Mouse (Mus musculus) limb, embryonic 10.5 days (tissue): ENCODE measurements around the gene Nufip1. TPM values are rescaled to one million over a fixed set of nuclear protein-coding genes. Genes with fewer than 3 reads are reported as not detected.
A peak's percentile ranks its signal among the peaks of the same experiment; 100 is the strongest.
"Not testable (repeated sequence)": the region's sequence is repeated elsewhere in the genome, so short reads cannot be mapped to it uniquely, and the experiment has no call there.

Experiments used
- DNase-seq: peaks from one replicate; pipeline ENCODE4 v3.0.0-alpha.2; 2017; ENCODE audit warnings: low spot score
- H3K27ac ChIP-seq: fragments of 300-500 bp; sonication (generic); 2 replicates; pipeline ENCODE4 v1.5.1; 2016; ENCODE audit warnings: mild to moderate bottlenecking
- H3K27me3 ChIP-seq: fragments of 300-500 bp; sonication (generic); 2 replicates; pipeline ENCODE4 v1.6.1; 2016; ENCODE audit warnings: low read depth, mild to moderate bottlenecking; ENCODE audit not compliant: poor library complexity, severe bottlenecking
- H3K36me3 ChIP-seq: fragments of 300-500 bp; sonication (generic); 2 replicates; pipeline ENCODE4 v1.6.1; 2016; ENCODE audit warnings: mild to moderate bottlenecking, moderate library complexity
- H3K4me1 ChIP-seq: fragments of 300-500 bp; sonication (generic); 2 replicates; pipeline ENCODE4 v1.6.1; 2016
- H3K4me3 ChIP-seq: fragments of 300-500 bp; sonication (generic); 2 replicates; pipeline ENCODE4 v1.5.1; 2016; ENCODE audit warnings: mild to moderate bottlenecking, moderate library complexity
- H3K9me3 ChIP-seq: fragments of 300-500 bp; sonication (generic); replicated peaks from 2 replicates; pipeline ENCODE4 v1.6.1; 2016; ENCODE audit warnings: mild to moderate bottlenecking
- WGBS: fragments of 180-500 bp; shearing (Covaris S2); methylation state at CpG from one replicate; pipeline ENCODE4 v1.1.7; 2016; 5-methylcytosine and 5-hydroxymethylcytosine counted together
- polyA plus RNA-seq: library from polyadenylated mRNA; unstranded; fragments of >200 nt; fragmentation: Nextera tagmentation; extraction: Ambion mirVana; gene quantifications from 2 replicates; pipeline ENCODE4 v1.2.1, GENCODE M21; 2016

The Nufip1 gene
- polyA plus RNA-seq, 1 experiment from 2014 or later, result 21.8 TPM

DNA sequence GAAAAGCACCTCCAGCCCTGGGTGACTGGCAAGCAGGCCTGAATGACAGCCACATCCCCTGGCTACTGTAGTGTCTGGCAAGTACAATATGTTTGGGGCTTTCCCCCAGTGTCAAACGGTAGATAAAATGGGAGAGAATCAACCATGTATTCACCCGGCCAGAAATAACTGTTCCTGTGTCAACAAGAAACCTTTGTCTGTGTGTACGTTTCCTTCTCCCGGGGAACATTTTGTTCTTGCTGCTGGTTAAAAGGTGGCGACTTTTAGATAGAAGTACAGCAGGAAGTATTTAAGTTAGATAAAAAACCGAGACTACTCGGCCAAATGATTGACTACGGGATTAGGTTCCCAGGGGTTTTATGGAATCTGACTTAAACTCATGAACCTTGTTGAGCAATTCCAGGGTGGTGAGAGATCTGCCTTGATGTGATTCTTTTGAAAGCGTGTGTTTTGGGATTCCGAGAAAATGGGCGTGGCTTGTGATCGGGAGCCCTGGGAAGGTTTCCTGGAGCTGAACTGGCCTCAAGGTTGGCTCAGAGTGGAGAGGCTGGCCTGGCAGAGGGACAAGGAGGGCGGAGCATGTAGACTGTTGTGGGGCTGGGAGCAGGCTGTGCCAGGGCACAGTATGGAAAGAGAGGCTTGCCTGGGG lies 39.0 kb downstream of the Nufip1 start:
- H3K4me3 ChIP-seq, result no peak overlapping the region

GRCm38 (mm10) chr14:76150499-76150898 lies 39.8 kb downstream of the Nufip1 start:
- Histone ChIP-seq H3K4me3 (no peak overlapping the region), H3K27ac (no peak overlapping the region)
- WGBS, result 86% methylated on average over 11 of the region's 11 CpGs

More for the DNA sequence above, 39.0 kb downstream of the Nufip1 start:
- no peak overlapping the region for H3K27ac ChIP-seq
- WGBS, result 38% methylated on average over 13 of the region's 13 CpGs
- H3K36me3 ChIP-seq, result no peaks in the 10 kb centered on the region
- peaks cover 24% of the 10 kb centered on the region for H3K4me1 ChIP-seq
- no peaks in the 10 kb centered on the region for H3K9me3 ChIP-seq
- H3K27me3 ChIP-seq, result no peaks in the 10 kb centered on the region
- DNase-seq, result peak; percentile 34

DNA sequence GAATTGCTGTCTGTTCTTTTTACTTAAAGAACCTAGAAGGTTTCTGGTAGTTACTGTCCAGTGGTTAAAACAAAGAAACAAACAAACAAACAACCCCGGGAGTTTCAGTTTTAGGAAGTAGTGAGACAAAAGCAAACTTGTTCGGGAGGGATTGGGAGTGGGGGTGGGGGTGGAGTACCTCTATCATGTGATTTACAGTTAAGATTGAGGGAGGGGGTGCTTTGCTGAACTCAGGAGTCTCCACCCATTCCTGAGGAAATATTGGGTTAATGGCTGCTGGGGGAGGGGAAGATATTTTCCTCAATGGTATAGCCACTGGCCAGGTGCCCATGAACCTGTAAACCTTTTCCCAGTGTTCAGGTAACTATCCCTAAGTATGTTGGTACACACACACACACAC lies 40.3 kb downstream of the Nufip1 start:
- H3K27ac ChIP-seq, result no peak overlapping the region
- DNase-seq, result no peak
- no peaks in the 10 kb centered on the region for H3K27me3 ChIP-seq
- H3K4me3 ChIP-seq, result no peak overlapping the region
- H3K9me3 ChIP-seq, result no peaks in the 10 kb centered on the region
- H3K36me3 ChIP-seq, result no peaks in the 10 kb centered on the region
- peaks cover 29% of the 10 kb centered on the region for H3K4me1 ChIP-seq
- WGBS, result 79% methylated on average over 2 of the region's 2 CpGs

More at GRCm38 (mm10) chr14:76150499-76150898, 39.8 kb downstream of the Nufip1 start:
- H3K36me3 ChIP-seq, result no peaks in the 10 kb centered on the region
- H3K4me1 ChIP-seq, result peaks cover 27% of the 10 kb centered on the region
- no peaks in the 10 kb centered on the region for H3K27me3 ChIP-seq
- no peak for DNase-seq
- no peaks in the 10 kb centered on the region for H3K9me3 ChIP-seq

GRCm38 (mm10) chr14:76151820-76152161 lies 41.1 kb downstream of the Nufip1 start:
- H3K9me3 ChIP-seq, result no peaks in the 10 kb centered on the region
- peaks cover 32% of the 10 kb centered on the region for H3K4me1 ChIP-seq
- H3K4me3 ChIP-seq, result peak overlapping the region; percentile 80
- WGBS, result under 1% methylated on average over 10 of the region's 10 CpGs
- H3K36me3 ChIP-seq, result no peaks in the 10 kb centered on the region
- no peaks in the 10 kb centered on the region for H3K27me3 ChIP-seq
- DNase-seq, result no peak
- peak overlapping the region; percentile 96 for H3K27ac ChIP-seq

- Histone ChIP-seq H3K27ac (peak overlapping the region; percentile 96), H3K4me1 (peaks cover 37% of the 10 kb centered on the region), H3K4me3 (peak overlapping the region; percentile 80), H3K36me3 (no peaks in the 10 kb centered on the region), H3K27me3 (no peaks in the 10 kb centered on the region), H3K9me3 (no peaks in the 10 kb centered on the region)
- WGBS, result under 1% methylated on average over 41 of the region's 41 CpGs
- peak; percentile 95 for DNase-seq
Measured at GRCm38 (mm10) chr14:76152162-76153002, 41.7 kb downstream of the Nufip1 start.

DNA sequence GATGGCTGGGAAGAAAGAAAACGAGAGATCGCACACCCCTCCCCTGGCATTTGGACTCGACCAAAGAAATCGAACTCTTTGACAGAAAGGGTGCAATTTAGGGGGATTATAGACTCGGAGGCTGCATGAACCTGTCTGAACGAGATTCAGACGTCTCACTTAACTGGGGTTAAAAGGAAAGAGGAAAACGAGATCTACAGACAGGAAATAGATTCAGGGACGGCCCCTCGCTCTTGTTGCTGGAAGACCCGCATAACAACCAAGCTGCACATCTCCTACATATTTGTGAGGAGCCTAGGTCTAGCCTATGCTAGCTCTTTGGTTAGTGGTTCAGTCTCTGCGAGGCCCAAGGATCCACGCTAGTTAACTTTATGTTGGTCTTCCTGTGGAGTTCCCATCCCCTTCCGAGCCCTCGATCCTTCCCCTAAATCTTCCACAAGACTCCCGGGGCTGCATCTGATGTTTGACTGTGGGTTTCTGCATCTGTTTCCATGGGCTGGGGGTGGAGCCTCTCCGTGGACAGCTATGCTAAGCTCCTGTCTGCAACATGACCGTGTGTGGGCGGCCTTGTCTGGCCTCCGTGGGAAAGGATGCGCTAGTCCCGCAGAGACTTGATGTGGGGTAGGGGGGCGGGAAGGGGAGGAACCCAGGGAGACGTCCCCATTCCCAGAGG lies 42.4 kb downstream of the Nufip1 start:
- peak overlapping the region; percentile 80 for H3K4me3 ChIP-seq
- DNase-seq, result peak; percentile 49
- H3K36me3 ChIP-seq, result no peaks in the 10 kb centered on the region
- H3K4me1 ChIP-seq, result peaks cover 37% of the 10 kb centered on the region
- peak overlapping the region; percentile 96 for H3K27ac ChIP-seq
- H3K27me3 ChIP-seq, result no peaks in the 10 kb centered on the region
- WGBS, result 1% methylated on average over 24 of the region's 24 CpGs
- no peaks in the 10 kb centered on the region for H3K9me3 ChIP-seq

DNA sequence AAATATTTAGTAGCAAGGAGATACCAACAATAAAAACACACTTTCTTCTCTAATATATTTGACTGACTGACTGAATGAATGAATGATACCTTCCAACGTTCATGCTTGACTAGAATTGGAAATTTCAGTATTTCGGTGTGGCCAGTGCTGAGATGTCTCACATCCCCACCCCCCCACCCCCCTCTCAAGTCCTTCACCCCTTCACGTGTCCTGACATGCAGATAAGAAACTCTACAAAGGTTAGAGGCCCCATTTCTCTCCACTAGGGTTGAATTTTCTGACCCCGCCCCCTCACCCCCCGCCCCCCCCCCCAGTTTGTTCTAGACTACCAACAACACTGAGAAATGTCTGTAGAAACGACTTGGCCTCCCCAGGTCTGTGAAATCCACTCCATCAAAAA lies 43.1 kb downstream of the Nufip1 start:
- H3K27me3 ChIP-seq, result no peaks in the 10 kb centered on the region
- H3K27ac ChIP-seq, result no peak overlapping the region
- DNase-seq, result no peak
- H3K36me3 ChIP-seq, result no peaks in the 10 kb centered on the region
- H3K9me3 ChIP-seq, result no peaks in the 10 kb centered on the region
- 22% methylated on average over 6 of the region's 6 CpGs for WGBS
- H3K4me3 ChIP-seq, result peak overlapping the region; percentile 80
- H3K4me1 ChIP-seq, result peaks cover 37% of the 10 kb centered on the region

GRCm38 (mm10) chr14:76158192-76158785 lies 47.6 kb downstream of the Nufip1 start:
- Histone ChIP-seq H3K36me3 (no peaks in the 10 kb centered on the region), H3K27me3 (no peaks in the 10 kb centered on the region), H3K4me1 (peaks cover 17% of the 10 kb centered on the region), H3K4me3 (no peak overlapping the region), H3K27ac (no peak overlapping the region), H3K9me3 (no peaks in the 10 kb centered on the region)
- 78% methylated on average over 5 of the region's 5 CpGs for WGBS
- DNase-seq, result no peak

DNA sequence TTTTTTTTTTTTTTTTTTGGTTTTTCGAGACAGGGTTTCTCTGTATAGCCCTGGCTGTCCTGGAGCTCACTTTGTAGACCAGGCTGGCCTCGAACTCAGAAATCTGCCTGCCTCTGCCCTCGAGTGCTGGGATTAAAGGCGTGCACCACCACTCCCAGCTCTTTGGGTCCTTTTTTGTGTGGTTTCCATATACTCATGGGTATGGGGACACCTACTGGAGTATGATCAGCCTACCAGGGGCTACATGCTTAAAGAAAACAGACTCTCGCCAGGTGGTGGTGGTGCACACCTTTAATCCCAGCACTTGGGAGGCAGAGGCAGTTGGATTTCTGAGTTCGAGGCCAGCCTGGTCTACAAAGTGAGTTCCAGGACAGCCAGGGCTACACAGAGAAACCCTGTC lies 49.9 kb downstream of the Nufip1 start:
- H3K36me3 ChIP-seq, H3K27ac ChIP-seq, H3K4me3 ChIP-seq, H3K9me3 ChIP-seq, DNase-seq: not testable (repeated sequence)
- Histone ChIP-seq H3K27me3 (peaks cover 22% of the 10 kb centered on the region), H3K4me1 (peaks cover 23% of the 10 kb centered on the region)
- 83% methylated on average over 6 of the region's 6 CpGs for WGBS

GRCm38 (mm10) chr14:76164236-76164635 lies 53.5 kb downstream of the Nufip1 start:
- peaks cover 14% of the 10 kb centered on the region for H3K4me1 ChIP-seq
- DNase-seq, result no peak
- 46% methylated on average over 11 of the region's 11 CpGs for WGBS
- H3K27ac ChIP-seq, result no peak overlapping the region
- H3K27me3 ChIP-seq, result peaks cover 27% of the 10 kb centered on the region
- no peak overlapping the region for H3K4me3 ChIP-seq
- no peaks in the 10 kb centered on the region for H3K36me3 ChIP-seq
- H3K9me3 ChIP-seq, result no peaks in the 10 kb centered on the region

GRCm38 (mm10) chr14:76164904-76165755 lies 54.4 kb downstream of the Nufip1 start:
- WGBS, result 19% methylated on average over 32 of the region's 32 CpGs
- H3K4me1 ChIP-seq, result peaks cover 20% of the 10 kb centered on the region
- no peaks in the 10 kb centered on the region for H3K36me3 ChIP-seq
- peaks cover 27% of the 10 kb centered on the region for H3K27me3 ChIP-seq
- H3K27ac ChIP-seq, result peak overlapping the region; percentile 22; the same call in 1 of the 2 replicates
- peak; percentile 41 for DNase-seq
- peak overlapping the region; percentile 38 for H3K4me3 ChIP-seq
- no peaks in the 10 kb centered on the region for H3K9me3 ChIP-seq

GRCm38 (mm10) chr14:76169876-76170466 lies 59.3 kb downstream of the Nufip1 start:
- peak; percentile 45 for DNase-seq
- WGBS, result 65% methylated on average over 10 of the region's 11 CpGs

More at GRCm38 (mm10) chr14:76169876-76170466, 59.3 kb downstream of the Nufip1 start:
- Histone ChIP-seq H3K4me3 (no peak overlapping the region), H3K27me3 (peaks cover 11% of the 10 kb centered on the region), H3K4me1 (peaks cover 18% of the 10 kb centered on the region), H3K9me3 (no peaks in the 10 kb centered on the region), H3K36me3 (no peaks in the 10 kb centered on the region), H3K27ac (peak overlapping the region; percentile 19; the same call in 1 of the 2 replicates)
